Mouse (Mus musculus) forebrain, embryonic 10.5 days (tissue): ENCODE results near the gene Rhd. TPM values are rescaled to one million over a fixed set of nuclear protein-coding genes. Genes with fewer than 3 reads are reported as not detected.

ENCODE experiments used
- DNase-seq: peaks from one replicate; pipeline ENCODE4 v3.0.0-alpha.2; 2017; ENCODE audit warnings: low spot score; ENCODE audit errors: extremely low spot score
- H3K27ac ChIP-seq: fragments of 300-500 bp; sonication (generic); 2 replicates; pipeline ENCODE4 v1.5.1; 2016; ENCODE audit warnings: mild to moderate bottlenecking
- H3K27me3 ChIP-seq: fragments of 300-500 bp; sonication (generic); 2 replicates; pipeline ENCODE4 v1.6.1; 2016; ENCODE audit warnings: mild to moderate bottlenecking; ENCODE audit not compliant: poor library complexity, severe bottlenecking
- H3K36me3 ChIP-seq: fragments of 300-500 bp; sonication (generic); replicated peaks from 2 replicates; pipeline ENCODE4 v1.6.1; 2016; ENCODE audit warnings: mild to moderate bottlenecking, moderate library complexity
- H3K4me1 ChIP-seq: fragments of 300-500 bp; sonication (generic); 2 replicates; pipeline ENCODE4 v1.6.1; 2016
- H3K4me3 ChIP-seq: fragments of 300-500 bp; sonication (generic); 2 replicates; pipeline ENCODE4 v1.5.1; 2016; ENCODE audit warnings: mild to moderate bottlenecking, moderate library complexity
- H3K9me3 ChIP-seq: fragments of 300-500 bp; sonication (generic); 2 replicates; pipeline ENCODE4 v1.6.1; 2016; ENCODE audit warnings: mild to moderate bottlenecking, moderate library complexity
- WGBS: fragments of 180-500 bp; shearing (Covaris S2); methylation state at CpG from one replicate; pipeline ENCODE4 v1.1.7; 2016; 5-methylcytosine and 5-hydroxymethylcytosine counted together
- polyA plus RNA-seq: library from polyadenylated mRNA; unstranded; fragments of >200 nt; fragmentation: Nextera tagmentation; extraction: Ambion mirVana; gene quantifications from 2 replicates; pipeline ENCODE4 v1.2.1, GENCODE M21; 2016

Rhd gene
- polyA plus RNA-seq, 1 experiment from 2014 or later = 14.5 TPM

GRCm38 (mm10) chr4:134862996-134863395, 1.3 kb upstream of the Rhd start:
- Histone ChIP-seq H3K4me3 (no peak overlapping the region), H3K4me1 (no peaks in the 10 kb centered on the region), H3K27me3 (peaks cover 9% of the 10 kb centered on the region), H3K36me3 (no peaks in the 10 kb centered on the region), H3K9me3 (no peaks in the 10 kb centered on the region), H3K27ac (no peak overlapping the region)
- DNase-seq = no peak
- WGBS = 85% methylated on average over 7 of the region's 7 CpGs

DNA sequence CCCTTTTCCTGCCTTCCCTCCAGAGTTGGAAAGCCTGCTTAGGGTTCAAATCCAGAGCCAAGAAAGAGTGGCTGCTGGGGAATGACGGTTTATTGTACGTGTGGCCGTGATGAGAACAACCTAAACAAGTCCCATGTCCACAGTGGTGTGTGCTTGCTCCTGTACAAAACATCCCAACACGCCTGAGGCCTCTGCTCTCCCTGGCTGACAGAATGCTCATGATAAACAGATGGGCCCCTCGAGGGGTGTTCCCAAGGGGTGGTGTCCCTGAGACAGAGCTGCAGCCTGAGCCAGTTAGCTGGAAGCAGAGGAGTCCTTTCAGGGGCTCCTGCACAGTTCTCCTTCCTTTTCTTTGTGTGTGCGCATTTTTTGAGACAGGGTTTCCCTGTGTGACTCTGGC, 1.0 kb downstream of the Rhd start:
- Histone ChIP-seq H3K27ac (peak overlapping the region; percentile 51), H3K4me3 (peak overlapping the region; percentile 15; the same call in 1 of the 2 replicates), H3K4me1 (peaks cover 17% of the 10 kb centered on the region), H3K9me3 (no peaks in the 10 kb centered on the region), H3K27me3 (peaks cover 33% of the 10 kb centered on the region), H3K36me3 (no peaks in the 10 kb centered on the region)
- 77% methylated on average over 6 of the region's 6 CpGs for WGBS
- DNase-seq = no peak

GRCm38 (mm10) chr4:134865789-134866188, 1.5 kb downstream of the Rhd start:
- no peak for DNase-seq
- Histone ChIP-seq H3K9me3 (no peaks in the 10 kb centered on the region), H3K4me3 (peak overlapping the region; percentile 15; the same call in 1 of the 2 replicates), H3K4me1 (peaks cover 17% of the 10 kb centered on the region), H3K36me3 (no peaks in the 10 kb centered on the region), H3K27ac (peak overlapping the region; percentile 51; the same call in 1 of the 2 replicates), H3K27me3 (peaks cover 37% of the 10 kb centered on the region)
- 91% methylated on average over 5 of the region's 5 CpGs for WGBS

GRCm38 (mm10) chr4:134867213-134867612, 2.9 kb downstream of the Rhd start:
- H3K27me3 ChIP-seq = peaks cover 41% of the 10 kb centered on the region
- no peaks in the 10 kb centered on the region for H3K9me3 ChIP-seq
- 94% methylated on average over 8 of the region's 8 CpGs for WGBS
- no peak for DNase-seq
- H3K36me3 ChIP-seq = no peaks in the 10 kb centered on the region
- H3K27ac ChIP-seq = no peak overlapping the region
- peaks cover 17% of the 10 kb centered on the region for H3K4me1 ChIP-seq
- H3K4me3 ChIP-seq = no peak overlapping the region

DNA sequence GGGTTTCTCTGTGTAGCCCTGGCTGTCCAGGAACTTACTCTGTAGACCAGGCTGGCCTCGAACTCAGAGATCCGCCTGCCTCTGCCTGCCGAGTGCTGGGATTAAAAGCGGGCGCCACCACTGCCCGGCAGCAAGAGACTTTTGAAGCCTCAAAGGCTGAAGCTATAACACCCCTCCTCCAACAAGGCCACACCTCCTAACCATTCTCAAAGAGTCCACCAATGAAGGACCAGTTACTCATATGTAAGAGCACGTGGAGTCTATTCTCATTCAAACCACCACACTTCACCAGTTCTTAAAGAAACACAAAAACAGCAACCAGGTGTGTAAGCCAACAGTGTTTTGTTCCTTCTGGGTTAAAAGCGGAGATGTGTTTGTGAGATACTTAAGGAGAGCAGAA, 3.3 kb downstream of the Rhd start:
- Histone ChIP-seq H3K27me3 (peaks cover 41% of the 10 kb centered on the region), H3K4me3 (no peak overlapping the region), H3K9me3 (no peaks in the 10 kb centered on the region), H3K27ac (no peak overlapping the region), H3K4me1 (peaks cover 17% of the 10 kb centered on the region), H3K36me3 (no peaks in the 10 kb centered on the region)
- 87% methylated on average over 8 of the region's 8 CpGs for WGBS
- no peak for DNase-seq

DNA sequence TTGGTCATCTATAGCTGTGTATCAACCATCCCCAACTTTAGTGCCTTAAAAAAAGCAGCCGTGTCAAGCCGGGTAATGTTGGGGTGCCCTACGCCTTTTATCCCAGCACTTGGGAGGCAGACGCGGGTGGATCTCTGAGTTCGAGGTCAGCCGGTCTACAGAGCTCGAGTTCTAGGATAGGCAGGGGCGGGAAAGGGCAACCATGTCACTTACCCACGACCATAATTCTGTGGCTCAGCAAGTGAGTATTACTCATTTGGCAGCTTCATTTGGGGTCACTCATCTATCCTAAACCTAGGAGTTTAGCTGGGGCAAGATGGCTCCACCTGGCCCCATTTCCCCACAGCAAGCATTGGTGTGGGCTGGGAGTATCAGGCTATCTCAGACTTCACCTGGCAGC, 3.7 kb downstream of the Rhd start:
- Histone ChIP-seq H3K4me1 (peaks cover 17% of the 10 kb centered on the region), H3K27ac (no peak overlapping the region), H3K9me3 (no peaks in the 10 kb centered on the region), H3K27me3 (peaks cover 41% of the 10 kb centered on the region), H3K4me3 (no peak overlapping the region), H3K36me3 (no peaks in the 10 kb centered on the region)
- no peak for DNase-seq
- 92% methylated on average over 10 of the region's 10 CpGs for WGBS

DNA sequence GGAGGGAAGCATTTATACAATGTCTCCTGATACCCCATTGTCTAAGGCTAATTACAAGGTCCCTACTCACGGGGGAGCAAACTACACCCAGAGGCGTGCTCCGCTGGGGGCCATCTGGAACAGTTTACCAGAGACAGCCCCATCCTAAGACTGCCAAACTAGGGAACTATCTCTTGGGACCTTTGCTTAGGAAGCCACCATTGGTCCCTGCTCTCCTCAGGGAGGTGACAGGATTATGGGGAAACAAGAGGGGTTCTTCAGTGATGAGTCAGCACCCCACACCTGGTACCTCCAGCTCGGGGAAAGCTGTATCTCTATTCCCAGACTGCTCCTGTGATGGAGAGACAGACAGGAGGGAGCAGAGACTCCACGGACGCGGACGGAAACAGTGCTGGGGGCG, 4.2 kb downstream of the Rhd start:
- WGBS = 22% methylated on average over 9 of the region's 9 CpGs
- no peak overlapping the region for H3K4me3 ChIP-seq
- no peak for DNase-seq
- peak overlapping the region; percentile 32; the same call in 1 of the 2 replicates for H3K27ac ChIP-seq
- peaks cover 17% of the 10 kb centered on the region for H3K4me1 ChIP-seq
- peaks cover 41% of the 10 kb centered on the region for H3K27me3 ChIP-seq
- H3K36me3 ChIP-seq = no peaks in the 10 kb centered on the region
- no peaks in the 10 kb centered on the region for H3K9me3 ChIP-seq

DNA sequence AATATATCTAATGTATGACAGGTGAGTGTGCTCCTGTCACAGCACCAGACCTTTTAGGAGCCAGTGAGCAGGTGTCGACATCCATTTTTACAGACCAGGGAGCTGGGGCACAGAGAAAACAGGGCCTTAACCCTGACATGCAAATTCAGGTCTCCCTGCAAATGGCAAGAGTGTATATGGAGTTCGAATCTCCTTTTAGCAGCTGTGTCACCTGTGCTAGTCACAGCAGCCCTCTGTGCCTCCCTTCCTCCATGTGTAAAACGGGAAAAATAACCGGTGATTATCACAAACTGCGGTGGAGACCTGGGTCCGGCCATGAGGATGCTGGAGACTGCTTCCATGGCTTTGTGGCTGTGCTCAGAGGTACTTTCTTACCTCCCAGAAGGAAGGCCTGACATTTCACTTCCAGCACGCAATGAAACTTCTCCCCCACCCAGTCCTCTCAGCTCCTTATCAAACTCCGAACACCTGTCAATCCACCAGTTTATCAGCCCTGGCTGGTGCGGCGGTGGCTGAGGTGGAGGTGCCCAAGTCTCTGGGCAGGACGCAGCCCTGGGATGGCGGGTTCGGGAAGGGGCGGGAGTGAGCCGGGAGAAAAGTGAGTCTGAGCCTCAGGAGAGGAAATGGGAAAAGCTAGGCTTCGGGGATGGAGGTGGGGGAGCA, 4.9 kb downstream of the Rhd start:
- H3K27ac ChIP-seq = peak overlapping the region; percentile 32
- H3K27me3 ChIP-seq = peaks cover 41% of the 10 kb centered on the region
- no peaks in the 10 kb centered on the region for H3K36me3 ChIP-seq
- DNase-seq = no peak
- 13% methylated on average over 16 of the region's 16 CpGs for WGBS
- peak overlapping the region; percentile 21 for H3K4me3 ChIP-seq
- no peaks in the 10 kb centered on the region for H3K9me3 ChIP-seq
- H3K4me1 ChIP-seq = peaks cover 17% of the 10 kb centered on the region

GRCm38 (mm10) chr4:134869815-134870375, 5.6 kb downstream of the Rhd start:
- WGBS = 40% methylated on average over 7 of the region's 7 CpGs
- Histone ChIP-seq H3K27ac (peak overlapping the region; percentile 8; the same call in 1 of the 2 replicates), H3K4me1 (peaks cover 17% of the 10 kb centered on the region), H3K9me3 (no peaks in the 10 kb centered on the region), H3K27me3 (peaks cover 41% of the 10 kb centered on the region), H3K4me3 (peak overlapping the region; percentile 21), H3K36me3 (no peaks in the 10 kb centered on the region)
- no peak for DNase-seq

DNA sequence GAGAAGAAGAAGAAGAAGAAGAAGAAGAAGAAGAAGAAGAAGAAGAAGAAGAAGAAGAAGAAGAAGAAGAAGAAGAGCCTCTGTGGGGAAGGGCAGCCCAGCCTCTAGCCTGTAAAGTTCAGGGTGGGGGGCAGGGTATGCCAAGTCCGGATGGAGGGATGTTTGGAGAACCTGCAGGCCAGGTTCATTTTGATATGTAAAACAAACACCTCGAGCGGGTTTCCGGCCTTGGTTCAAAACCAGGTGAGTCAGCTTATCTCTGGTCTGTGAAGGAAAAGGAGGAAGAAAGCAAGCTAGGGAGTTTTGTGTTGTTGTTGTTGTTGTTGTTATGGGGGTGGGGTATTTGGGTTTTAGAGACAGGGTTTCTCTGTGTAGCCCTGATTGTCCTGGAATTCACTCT, 7.1 kb downstream of the Rhd start:
- peaks cover 17% of the 10 kb centered on the region for H3K4me1 ChIP-seq
- H3K4me3 ChIP-seq = no peak overlapping the region
- H3K27ac ChIP-seq = no peak overlapping the region
- H3K9me3 ChIP-seq = no peaks in the 10 kb centered on the region
- peaks cover 41% of the 10 kb centered on the region for H3K27me3 ChIP-seq
- WGBS = 57% methylated on average over 4 of the region's 4 CpGs
- H3K36me3 ChIP-seq = no peaks in the 10 kb centered on the region
- DNase-seq = no peak

DNA sequence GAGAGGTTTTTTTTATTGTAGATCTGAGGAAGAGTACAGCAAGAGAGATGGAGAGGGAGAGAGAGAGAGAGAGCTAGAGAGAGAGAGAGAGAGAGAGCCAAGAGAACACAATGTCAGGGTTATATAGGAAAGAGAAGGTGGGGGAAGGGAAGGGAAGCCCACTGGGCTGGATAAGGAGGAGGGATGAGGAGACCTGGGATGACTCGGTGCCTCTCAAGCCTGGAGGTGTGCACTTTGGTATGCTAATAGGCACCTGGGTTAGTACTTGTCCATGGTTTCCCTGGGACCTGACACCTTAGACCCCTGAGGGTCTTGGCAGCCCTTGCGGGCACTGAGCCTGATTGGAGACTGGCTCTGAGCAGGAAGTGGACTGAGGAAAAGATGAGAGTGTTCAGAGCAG, 7.6 kb downstream of the Rhd start:
- 31% methylated on average over 2 of the region's 2 CpGs for WGBS
- no peaks in the 10 kb centered on the region for H3K36me3 ChIP-seq
- no peaks in the 10 kb centered on the region for H3K9me3 ChIP-seq
- no peak for DNase-seq
- no peak overlapping the region for H3K27ac ChIP-seq
- no peak overlapping the region for H3K4me3 ChIP-seq
- H3K27me3 ChIP-seq = peaks cover 41% of the 10 kb centered on the region
- peaks cover 17% of the 10 kb centered on the region for H3K4me1 ChIP-seq

GRCm38 (mm10) chr4:134876171-134876570, 11.8 kb downstream of the Rhd start:
- Histone ChIP-seq H3K27me3 (no peaks in the 10 kb centered on the region), H3K9me3 (no peaks in the 10 kb centered on the region), H3K4me3 (no peak overlapping the region), H3K36me3 (no peaks in the 10 kb centered on the region), H3K4me1 (peaks cover 10% of the 10 kb centered on the region), H3K27ac (no peak overlapping the region)
- 82% methylated on average over 9 of the region's 9 CpGs for WGBS
- no peak for DNase-seq

DNA sequence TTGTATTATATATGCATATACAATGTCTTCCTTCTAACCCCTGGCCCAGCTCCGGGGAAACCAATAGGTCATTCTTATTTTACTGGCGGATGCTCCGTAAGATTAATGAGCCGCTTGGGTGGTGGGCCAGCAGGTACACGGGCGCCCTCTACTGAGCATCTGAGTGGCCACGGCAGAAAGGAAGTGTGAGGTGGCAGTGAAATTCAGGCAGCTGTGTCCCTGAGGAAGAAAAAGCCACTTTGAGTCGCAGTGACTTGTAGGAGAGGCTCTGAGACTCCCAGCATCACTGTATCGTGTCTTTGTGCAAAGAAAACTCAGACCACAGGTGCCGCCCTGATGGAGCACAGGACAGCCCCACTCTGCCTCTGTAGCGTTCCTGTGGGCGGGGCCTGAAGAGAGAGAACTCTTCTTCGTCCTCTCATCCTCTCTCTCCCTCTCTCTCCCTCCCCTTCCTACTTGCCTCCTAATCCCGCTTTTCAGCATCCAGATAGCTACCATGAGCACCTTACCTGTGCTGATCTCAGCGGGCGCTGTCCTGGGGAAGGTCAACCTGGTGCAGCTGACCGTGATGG, 15.2 kb downstream of the Rhd start:
- peak overlapping the region; percentile 51 for H3K27ac ChIP-seq

More for the DNA sequence above, 15.2 kb downstream of the Rhd start:
- WGBS = 4% methylated on average over 17 of the region's 17 CpGs
- H3K4me1 ChIP-seq = peaks cover 15% of the 10 kb centered on the region
- H3K36me3 ChIP-seq = no peaks in the 10 kb centered on the region
- H3K4me3 ChIP-seq = peak overlapping the region; percentile 50
- H3K27me3 ChIP-seq = no peaks in the 10 kb centered on the region
- peak; percentile 64 for DNase-seq
- no peaks in the 10 kb centered on the region for H3K9me3 ChIP-seq
